Mouse (Mus musculus): ENCODE measurements around the gene Naaladl2.

Gene Naaladl2

DNA sequence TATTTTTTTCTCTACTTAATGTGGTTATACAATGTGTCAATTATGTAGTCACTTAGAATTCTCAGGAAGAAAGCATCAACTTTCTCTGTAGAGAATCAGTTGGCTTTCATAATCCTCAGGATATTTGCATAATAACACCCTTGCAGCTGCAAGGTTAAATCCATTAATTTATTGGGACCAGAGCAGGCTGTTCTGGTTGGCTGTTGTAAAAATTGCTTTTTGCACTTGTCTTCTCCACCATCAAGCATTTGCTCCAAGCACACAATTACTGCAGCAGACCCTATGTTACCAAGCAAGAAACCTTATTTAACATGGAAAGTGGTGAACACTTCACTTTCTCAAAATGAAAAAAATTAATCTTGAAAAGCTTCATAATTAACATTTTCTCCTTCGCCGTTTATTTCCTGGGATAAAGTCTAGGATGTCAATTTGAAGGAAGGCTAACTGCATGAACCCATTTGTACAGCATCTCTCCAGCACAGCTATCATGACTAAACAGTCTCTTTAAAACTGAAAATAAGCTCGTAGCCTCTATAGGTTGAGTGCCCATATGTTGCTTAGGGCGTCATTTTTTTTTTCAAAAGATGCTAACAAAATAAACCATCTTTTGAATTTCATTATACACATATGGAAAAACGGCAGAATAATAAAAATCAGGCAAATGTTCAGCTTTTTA lies 205.4 kb downstream of the Naaladl2 start:
- DNase-seq, result no peak

DNA sequence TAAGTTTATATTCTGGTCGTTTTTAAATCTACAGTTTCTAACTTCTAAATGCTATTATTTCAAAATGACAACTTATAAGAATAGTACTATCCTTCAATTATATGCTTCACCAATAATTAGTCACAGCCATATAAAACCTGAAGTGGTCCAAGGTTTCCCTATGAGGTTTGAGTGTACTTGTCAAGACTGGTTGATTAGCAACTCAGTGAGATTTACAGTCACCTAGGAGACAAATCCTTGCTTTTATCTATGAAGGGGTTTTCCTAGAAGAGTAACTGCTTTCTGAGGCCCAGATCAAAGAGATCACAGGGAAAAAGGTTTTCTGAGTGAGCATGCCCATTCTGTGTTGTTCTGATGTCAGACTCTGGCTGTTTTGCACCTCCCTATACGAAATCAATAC lies 222.2 kb downstream of the Naaladl2 start:
- DNase-seq, result no peak

DNA sequence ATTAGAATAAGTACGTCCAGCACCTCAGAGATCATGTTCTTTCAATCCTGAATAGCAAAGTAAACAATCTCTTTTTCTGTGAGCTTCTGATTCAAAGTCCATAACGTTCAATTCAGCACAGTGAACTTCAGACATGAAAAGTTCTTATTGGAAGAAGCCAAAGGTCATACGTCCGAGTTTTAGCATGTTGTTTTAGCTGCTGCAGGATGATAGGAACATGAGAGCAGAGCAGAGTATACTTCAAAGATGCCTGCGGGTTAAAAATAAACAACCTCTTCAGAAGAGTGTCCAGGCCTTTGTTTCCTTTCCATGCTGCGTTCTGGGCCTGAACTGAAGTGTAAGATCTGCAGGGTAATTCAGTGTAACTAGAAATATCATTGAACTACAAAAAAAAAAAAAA lies 222.7 kb downstream of the Naaladl2 start:
- no peak for DNase-seq

GRCm38 (mm10) chr3:24905425-24905960 lies 238.6 kb downstream of the Naaladl2 start:
- DNase-seq, result no peak

- no peak for DNase-seq
Observed at GRCm38 (mm10) chr3:24888801-24889200, 255.3 kb downstream of the Naaladl2 start.

DNA sequence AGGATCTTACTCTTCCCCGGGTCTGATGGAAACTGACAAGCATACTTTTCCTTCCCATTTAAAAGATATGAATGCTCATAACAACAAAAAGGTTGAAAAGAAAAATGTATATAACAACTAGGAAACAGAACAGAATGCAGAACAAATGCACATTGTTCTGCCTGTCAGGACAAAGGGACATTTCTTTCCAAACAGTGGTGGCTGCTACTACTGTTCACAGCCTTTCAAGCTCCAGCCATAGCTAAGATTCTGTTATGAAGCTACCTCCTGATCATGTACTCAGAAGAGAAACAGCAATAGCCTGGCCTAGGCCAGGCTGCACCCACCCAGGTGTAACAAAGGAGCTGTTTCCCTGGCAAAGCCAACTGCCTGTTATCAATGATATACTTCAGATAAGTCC lies 271.8 kb downstream of the Naaladl2 start:
- DNase-seq, result no peak

DNA sequence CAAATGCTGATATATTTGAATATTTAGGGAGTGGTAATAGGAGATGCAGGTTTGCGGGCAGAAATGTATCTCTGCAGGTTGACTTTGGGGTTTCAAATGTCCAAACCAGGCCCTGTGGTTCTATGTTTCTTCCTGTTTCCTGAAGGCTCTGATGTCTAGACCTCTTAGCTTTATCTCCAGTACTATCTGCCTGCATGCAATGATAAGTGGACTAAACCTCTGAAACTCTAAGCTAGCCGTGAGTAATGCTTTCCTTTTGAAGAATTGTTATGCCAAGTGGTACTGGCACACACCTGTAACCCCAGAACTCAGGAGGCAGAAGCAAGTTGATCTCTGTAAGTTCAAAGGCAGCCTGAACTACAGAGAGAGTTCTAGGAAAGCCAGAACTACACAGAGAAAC lies 291.1 kb downstream of the Naaladl2 start:
- no peak for DNase-seq

DNA sequence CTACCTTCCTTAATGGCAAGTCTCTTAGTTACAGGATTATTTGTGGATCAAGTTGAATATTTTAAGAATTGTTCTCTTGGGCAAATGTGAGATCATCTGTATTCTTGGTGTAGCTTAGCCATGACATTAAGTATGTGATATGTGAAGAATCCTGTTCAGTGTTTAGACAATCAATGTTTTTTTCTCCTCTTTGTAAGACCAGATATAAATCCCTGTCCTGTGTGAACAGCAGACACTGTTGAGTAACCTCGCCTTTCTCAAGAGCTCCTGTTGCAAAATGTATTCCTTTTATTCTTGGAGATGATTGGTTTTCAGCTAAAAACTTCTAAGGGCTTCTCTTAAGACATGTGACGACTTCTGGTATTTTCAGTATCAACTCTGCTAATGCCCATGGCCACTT lies 347.3 kb downstream of the Naaladl2 start:
- no peak for DNase-seq

GRCm38 (mm10) chr3:24787451-24788148 lies 356.5 kb downstream of the Naaladl2 start:
- DNase-seq, result no peak

GRCm38 (mm10) chr3:24784108-24784507 lies 360.0 kb downstream of the Naaladl2 start:
- DNase-seq, result no peak

GRCm38 (mm10) chr3:24783462-24783829 lies 360.6 kb downstream of the Naaladl2 start:
- peak in 1 of 2 experiments; percentile 4 for DNase-seq

DNA sequence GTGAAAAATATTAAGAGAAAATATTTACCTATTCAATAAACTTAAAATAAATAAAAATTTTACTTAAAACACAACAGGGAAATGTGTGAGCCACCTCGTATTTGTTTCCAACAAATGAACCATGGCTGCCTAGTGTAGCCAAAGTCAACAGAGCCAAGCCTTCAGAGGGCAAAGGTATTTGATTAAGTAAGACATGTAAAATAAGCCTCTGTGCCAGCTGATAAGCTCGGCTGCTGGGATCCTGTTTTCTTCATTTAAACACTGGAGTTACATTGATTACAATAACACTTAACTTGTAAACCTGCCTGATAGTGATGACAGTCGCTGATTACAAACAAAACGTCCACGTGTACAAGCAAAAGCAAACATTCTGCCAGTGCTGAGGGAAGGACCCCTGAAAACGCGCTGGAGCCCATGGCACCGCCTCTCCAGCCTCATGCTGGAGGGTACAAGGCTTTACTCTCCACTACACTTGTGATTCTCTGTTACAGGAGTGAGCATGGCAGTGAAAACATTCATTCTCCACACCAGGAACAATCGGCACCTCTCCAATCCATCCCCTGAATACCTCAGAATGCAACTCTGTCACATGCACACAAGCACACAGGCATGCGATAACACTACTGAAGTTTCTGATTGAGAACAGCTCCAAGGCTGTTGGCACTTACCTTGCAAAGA lies 361.1 kb downstream of the Naaladl2 start:
- peak in 1 of 2 experiments; percentile 17 for DNase-seq

DNA sequence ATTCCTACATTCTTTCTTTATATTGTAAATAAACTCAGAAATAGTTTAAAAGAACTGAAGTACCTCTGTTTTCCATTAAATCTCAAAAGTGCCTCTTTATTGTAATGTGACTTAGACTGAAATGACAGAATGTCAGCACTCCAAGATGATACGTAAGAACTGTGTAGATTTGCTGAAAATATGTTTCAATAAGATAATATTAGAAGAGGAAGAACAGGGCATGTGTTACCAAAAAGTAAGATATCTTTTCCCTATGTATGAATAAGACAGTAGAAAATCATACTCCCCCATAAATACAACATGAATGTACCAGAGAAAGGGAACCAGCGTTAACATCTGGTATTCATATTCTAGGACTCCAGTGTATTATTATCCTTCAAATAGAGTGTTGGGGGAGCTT lies 362.4 kb downstream of the Naaladl2 start:
- no peak for DNase-seq

DNA sequence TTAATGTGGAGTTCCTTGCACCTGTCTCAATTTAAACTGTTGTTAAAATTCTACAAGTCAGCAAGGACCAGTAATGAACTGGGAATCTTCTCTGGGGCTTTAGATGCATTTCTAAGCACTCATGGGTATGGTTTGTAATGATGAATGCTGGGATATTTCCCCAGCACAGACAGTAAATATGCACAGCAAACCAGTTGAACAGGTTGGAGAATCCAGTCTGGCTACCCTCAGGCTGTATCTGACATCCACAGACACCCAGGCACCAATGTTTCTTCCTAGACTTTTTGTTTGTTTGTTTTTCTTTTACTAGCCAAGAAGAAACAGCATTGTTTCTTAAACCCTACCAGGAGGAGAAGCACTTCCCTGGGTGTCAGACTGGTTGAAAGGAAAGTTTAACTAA lies 365.6 kb downstream of the Naaladl2 start:
- no peak for DNase-seq

DNA sequence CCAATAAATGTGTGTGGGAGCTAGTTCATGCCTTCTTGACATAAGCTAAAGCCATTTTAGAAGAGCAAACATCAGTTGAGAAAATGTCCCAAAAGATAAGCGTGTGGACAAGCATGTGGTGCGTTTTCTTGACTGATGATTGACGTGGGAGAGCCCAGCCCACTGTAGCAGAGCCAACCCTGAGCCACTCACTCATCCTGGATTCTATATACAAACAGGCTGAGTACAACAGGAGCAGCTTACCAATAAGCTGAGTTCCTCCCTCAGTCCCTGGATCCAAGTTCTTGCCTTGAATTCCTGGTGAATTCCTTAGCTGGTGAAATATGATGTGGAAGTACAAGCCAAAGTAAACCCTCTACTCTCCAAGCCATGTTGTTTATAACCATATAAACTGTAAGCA lies 395.0 kb downstream of the Naaladl2 start:
- peak; percentile 3 to 4 for DNase-seq

DNA sequence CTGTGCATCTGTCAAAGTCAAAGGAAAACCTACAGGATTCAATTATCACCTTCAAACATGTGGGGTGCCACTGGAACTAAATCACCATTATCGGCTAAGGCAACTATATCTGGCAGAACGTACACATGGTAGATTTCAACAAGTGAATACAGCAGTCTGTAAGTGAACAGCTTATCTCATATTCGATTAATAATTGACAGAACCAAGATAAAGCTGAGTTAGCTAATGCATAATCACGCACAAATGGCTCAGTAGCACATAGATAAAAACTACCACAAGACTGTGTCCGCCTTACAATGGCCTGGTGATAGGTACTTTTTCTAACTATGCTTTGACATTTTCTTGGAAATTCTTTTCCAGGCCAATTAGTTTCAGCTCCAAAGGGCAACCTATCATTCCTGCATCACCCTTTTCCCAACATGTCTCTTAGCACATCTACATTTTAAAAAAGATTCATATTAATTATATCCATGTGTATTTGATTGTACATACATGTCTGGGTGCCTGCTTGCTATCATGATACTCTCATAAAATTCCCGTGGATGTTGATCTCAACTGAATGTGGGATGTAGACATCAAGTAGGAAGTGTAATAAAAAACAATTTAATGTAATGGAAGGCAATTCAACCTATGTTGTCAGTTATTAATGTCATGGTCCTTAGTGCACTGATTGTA lies 396.7 kb downstream of the Naaladl2 start:
- no peak for DNase-seq

- DNase-seq, result no peak
Observed at GRCm38 (mm10) chr3:24743946-24744345, 400.1 kb downstream of the Naaladl2 start.

- DNase-seq, result peak in 1 of 2 experiments; percentile 5
Observed at GRCm38 (mm10) chr3:24719181-24719749, 424.8 kb downstream of the Naaladl2 start.

DNA sequence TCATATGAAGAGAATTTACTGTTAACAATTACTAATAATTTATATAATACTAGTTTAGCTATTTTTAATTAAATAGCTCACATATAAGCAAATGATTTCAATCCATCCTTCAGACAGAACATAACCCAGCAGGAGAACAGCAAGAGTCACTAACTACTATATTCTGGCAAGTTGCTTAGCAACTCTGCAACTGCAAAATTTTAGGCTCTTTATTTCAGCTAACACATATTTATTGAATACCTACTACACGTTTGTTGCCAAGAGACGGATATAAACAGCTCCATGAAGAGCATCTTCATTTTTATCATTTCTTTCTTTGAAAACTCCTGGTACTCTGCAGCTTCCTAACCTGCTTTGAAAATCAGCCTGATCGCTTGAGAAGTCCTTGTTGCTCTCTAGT lies 429.3 kb downstream of the Naaladl2 start:
- DNase-seq, result no peak

DNA sequence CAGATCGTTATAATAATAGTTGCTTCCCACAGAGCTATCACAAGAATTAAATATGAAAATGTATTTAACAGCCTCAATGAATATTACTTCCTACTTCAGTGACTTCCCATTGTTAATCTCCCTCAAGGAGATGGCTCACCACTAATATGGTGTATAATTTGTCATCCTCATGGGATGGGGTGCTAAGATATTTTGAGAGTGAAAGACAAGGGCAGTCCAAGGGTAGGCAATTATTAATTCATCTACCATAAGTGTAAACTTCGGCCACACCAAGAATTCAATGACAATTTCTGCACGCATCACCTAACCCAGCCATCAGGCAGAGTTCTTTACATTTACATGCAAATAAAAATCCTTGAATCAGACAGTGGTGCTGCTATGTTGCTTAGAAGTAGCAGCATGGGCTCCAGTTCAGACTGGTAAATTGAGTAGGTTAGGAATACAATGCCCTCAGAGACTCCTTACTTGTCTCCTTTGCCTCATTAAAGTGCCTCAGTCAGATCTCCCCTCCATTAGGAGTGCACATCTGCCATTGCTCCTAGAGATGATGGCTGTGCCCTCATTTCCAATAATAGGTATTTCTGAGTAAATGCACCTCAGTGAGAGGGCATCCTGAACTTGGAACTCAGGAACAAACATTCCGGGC lies 438.2 kb downstream of the Naaladl2 start:
- no peak for DNase-seq

- DNase-seq, result no peak
Observed at GRCm38 (mm10) chr3:24690162-24690915, 453.7 kb downstream of the Naaladl2 start.

- no peak for DNase-seq
Observed at GRCm38 (mm10) chr3:24670500-24670899, 473.6 kb downstream of the Naaladl2 start.
